Mouse (Mus musculus): ENCODE measurements around the gene Sdc4.

Sdc4 gene

GRCm38 (mm10) chr2:164449341-164450042 lies 5.8 kb upstream of the Sdc4 start:
- DNase-seq (ENCODE audit: low spot score) = no peak

- no peak for DNase-seq (ENCODE audit: low spot score)
Observed at GRCm38 (mm10) chr2:164448921-164449320, 5.2 kb upstream of the Sdc4 start.

- DNase-seq (ENCODE audit: low spot score) = no peak
Observed at GRCm38 (mm10) chr2:164448140-164448539, 4.5 kb upstream of the Sdc4 start.

GRCm38 (mm10) chr2:164446086-164446469 lies 2.4 kb upstream of the Sdc4 start:
- no peak for DNase-seq (ENCODE audit: low spot score)

GRCm38 (mm10) chr2:164445399-164446085 lies 1.9 kb upstream of the Sdc4 start:
- DNase-seq (ENCODE audit: low spot score) = no peak

- no peak for DNase-seq (ENCODE audit: low spot score)
Observed at GRCm38 (mm10) chr2:164444701-164445100, 1.0 kb upstream of the Sdc4 start.

GRCm38 (mm10) chr2:164443051-164443437 lies 643 bp downstream of the Sdc4 start:
- peak; percentile 90 for DNase-seq (ENCODE audit: low spot score)

GRCm38 (mm10) chr2:164442315-164443050 lies 1.2 kb downstream of the Sdc4 start:
- no peak for DNase-seq (ENCODE audit: low spot score)

- no peak for DNase-seq (ENCODE audit: low spot score)
Observed at GRCm38 (mm10) chr2:164441731-164442130, 2.0 kb downstream of the Sdc4 start.

- no peak for DNase-seq (ENCODE audit: low spot score)
Observed at GRCm38 (mm10) chr2:164441155-164441554, 2.5 kb downstream of the Sdc4 start.

GRCm38 (mm10) chr2:164440314-164440713 lies 3.4 kb downstream of the Sdc4 start:
- no peak for DNase-seq (ENCODE audit: low spot score)

GRCm38 (mm10) chr2:164439001-164439421 lies 4.7 kb downstream of the Sdc4 start:
- no peak for DNase-seq (ENCODE audit: low spot score)

- DNase-seq (ENCODE audit: low spot score) = peak; percentile 75
Observed at GRCm38 (mm10) chr2:164438257-164438656, 5.4 kb downstream of the Sdc4 start.

- peak; percentile 76 for DNase-seq (ENCODE audit: low spot score)
Observed at GRCm38 (mm10) chr2:164437710-164438109, 6.0 kb downstream of the Sdc4 start.

GRCm38 (mm10) chr2:164436961-164437360 lies 6.7 kb downstream of the Sdc4 start:
- no peak for DNase-seq (ENCODE audit: low spot score)

- no peak for DNase-seq (ENCODE audit: low spot score)
Observed at GRCm38 (mm10) chr2:164436215-164436913, 7.3 kb downstream of the Sdc4 start.

GRCm38 (mm10) chr2:164435216-164436090 lies 8.2 kb downstream of the Sdc4 start:
- DNase-seq (ENCODE audit: low spot score) = no peak

- no peak for DNase-seq (ENCODE audit: low spot score)
Observed at GRCm38 (mm10) chr2:164434681-164435080, 9.0 kb downstream of the Sdc4 start.

GRCm38 (mm10) chr2:164433278-164433895 lies 10.3 kb downstream of the Sdc4 start:
- no peak for DNase-seq (ENCODE audit: low spot score)

- peak; percentile 67 for DNase-seq (ENCODE audit: low spot score)
Observed at GRCm38 (mm10) chr2:164432541-164433191, 11.0 kb downstream of the Sdc4 start.

All from yolk sac, embryonic 10.5 days (tissue).